16 mouse cellular contexts compared by ENCODE assay signal in the genomic region with DNA sequence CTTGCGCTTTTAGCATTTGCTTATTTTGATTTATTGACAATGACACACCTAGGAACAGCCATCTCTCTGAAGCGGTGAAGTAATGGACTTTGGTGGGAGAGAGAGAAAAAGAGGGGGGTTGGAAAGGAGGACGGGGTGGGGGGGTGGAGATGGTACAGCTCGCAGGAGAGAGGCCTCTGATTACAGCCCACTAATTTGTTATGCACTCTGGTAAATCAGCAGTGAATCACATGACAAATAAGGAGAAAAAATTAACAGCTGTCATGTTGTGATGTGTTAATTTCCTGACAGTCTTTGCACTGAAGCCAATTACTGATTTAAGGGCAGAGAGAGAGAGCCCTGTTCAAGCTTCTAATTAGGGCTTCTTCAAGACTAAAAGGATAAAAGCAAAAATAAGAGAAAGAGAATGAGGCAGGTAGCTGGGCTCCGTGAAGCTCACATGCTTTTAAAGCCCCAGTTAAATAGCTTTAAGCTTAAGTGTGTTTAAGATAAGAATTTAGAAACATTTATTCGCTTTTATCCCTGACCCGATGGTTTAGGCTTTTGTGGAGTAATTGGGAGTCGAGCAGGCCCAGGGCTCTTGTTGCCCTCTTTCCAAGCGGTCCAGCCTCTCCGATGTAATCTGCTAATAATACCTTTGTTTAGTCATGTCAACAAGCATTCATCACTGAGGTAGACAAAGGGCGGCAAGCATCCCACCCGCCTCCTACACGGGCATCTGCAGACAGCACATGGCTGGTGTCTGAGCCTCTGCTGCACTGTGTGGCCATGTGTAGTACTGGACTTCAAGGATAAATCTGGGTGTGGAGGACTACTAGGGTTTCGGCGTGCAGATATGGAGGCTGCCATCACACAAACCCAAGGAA.
A peak's percentile ranks its signal among the peaks of the same experiment; 100 is the strongest.
DNase-seq lines count a peak whose midpoint lies in the region; ATAC-seq and TF ChIP-seq lines count a peak whose summit lies in the region.
"Had no signal": no experiment of that assay in that cellular context is flagged by ENCODE, and none has a peak within 500 bp of the region (broad histone marks: within the 10 kb centered on the region; RNA-seq: fewer than 3 reads in every experiment).

No protein-coding gene starts in this region.

- peak; percentile 37 for DNase-seq in kidney, postnatal 0 days (ENCODE audit: low spot score)
- no peak for DNase-seq in kidney, adult 9 months
- peak; percentile 24 for DNase-seq in embryonic facial prominence, embryonic 10.5 days (ENCODE audit: low spot score)
- peak; percentile 49 for DNase-seq in forebrain, postnatal 0 days
- DNase-seq in cerebellum, adult 11 months = no peak
- no peak for DNase-seq in heart, postnatal 14 days
- DNase-seq in spleen, postnatal 36 days (ENCODE audit: low spot score in 2 of 2) = no peak
- DNase-seq: cerebellum, adult 2 months; kidney, postnatal 25 days; layer of hippocampus, postnatal 36 days; lung, postnatal 14 days; thymus, postnatal 14 days had no signal

- H3K4me2 ChIP-seq in kidney, postnatal 0 days (ENCODE audit: low read length) = no peak overlapping the region
- no peak overlapping the region for H3K4me2 ChIP-seq in forebrain, postnatal 0 days (ENCODE audit: low read depth)
- H3K4me2 ChIP-seq in neural tube, embryonic 14.5 days (ENCODE audit: low read depth, low read length) = no peak overlapping the region
- H3K4me2 ChIP-seq: embryonic facial prominence, embryonic 12.5 days; stomach, embryonic 15.5 days had no signal

- 50% methylated on average over 15 of the region's 15 CpGs for WGBS in kidney, postnatal 0 days
- 65% methylated on average over 15 of the region's 15 CpGs for WGBS in embryonic facial prominence, embryonic 10.5 days
- 21% methylated on average over 15 of the region's 15 CpGs for WGBS in forebrain, postnatal 0 days
- WGBS in neural tube, embryonic 14.5 days = 55% methylated on average over 15 of the region's 15 CpGs

- H3K9ac ChIP-seq in kidney, postnatal 0 days (ENCODE audit: low read depth, low read length) = no peak overlapping the region
- no peak overlapping the region for H3K9ac ChIP-seq in forebrain, postnatal 0 days
- H3K9ac ChIP-seq in neural tube, embryonic 14.5 days (replicated peaks; ENCODE audit: low read depth, low read length) = no peak overlapping the region
- H3K9ac ChIP-seq: embryonic facial prominence, embryonic 12.5 days; liver, embryonic 14.5 days; stomach, embryonic 15.5 days had no signal

- H3K27ac ChIP-seq in kidney, postnatal 0 days = no peak overlapping the region
- no peak overlapping the region for H3K27ac ChIP-seq in embryonic facial prominence, embryonic 10.5 days (replicated peaks)
- 0 out of 2 replicates have a peak overlapping the region, but pooled peaks have one; percentile 9 for H3K27ac ChIP-seq in forebrain, postnatal 0 days (ENCODE audit: low read depth, low read length)
- no peak overlapping the region for H3K27ac ChIP-seq in neural tube, embryonic 14.5 days (ENCODE audit: low read depth, low read length)
- H3K27ac ChIP-seq: embryonic facial prominence, embryonic 12.5 days; liver, embryonic 14.5 days; stomach, embryonic 15.5 days had no signal

- no peak for TF ChIP-seq CTCF in kidney, postnatal 0 days (IDR thresholded peaks at IDR 0.05; ENCODE audit: low read depth)
- peak; percentile 26 for TF ChIP-seq CTCF in forebrain, postnatal 0 days (IDR thresholded peaks at IDR 0.05; ENCODE audit: low read depth)

- intact Hi-C loops in heart, postnatal 14 days (cut with DNase I) = no loop called here

- no peaks in the 10 kb centered on the region for H3K4me1 ChIP-seq in kidney, postnatal 0 days (replicated peaks; ENCODE audit: insufficient read depth, low read length)
- peaks cover 13% of the 10 kb centered on the region; the same call in 1 of the 2 replicates for H3K4me1 ChIP-seq in embryonic facial prominence, embryonic 10.5 days
- H3K4me1 ChIP-seq in forebrain, postnatal 0 days (ENCODE audit: insufficient read depth) = no peaks in the 10 kb centered on the region; the same call in 1 of the 2 replicates
- no peaks in the 10 kb centered on the region for H3K4me1 ChIP-seq in neural tube, embryonic 14.5 days (ENCODE audit: control insufficient read depth, insufficient read depth, low read length)
- H3K4me1 ChIP-seq: embryonic facial prominence, embryonic 12.5 days; stomach, embryonic 15.5 days had no signal

- H3K36me3 ChIP-seq in kidney, postnatal 0 days (ENCODE audit: insufficient read depth, low read length) = no peaks in the 10 kb centered on the region
- H3K36me3 ChIP-seq in embryonic facial prominence, embryonic 10.5 days (replicated peaks) = no peaks in the 10 kb centered on the region
- H3K36me3 ChIP-seq in forebrain, postnatal 0 days (ENCODE audit: insufficient read depth) = no peaks in the 10 kb centered on the region
- no peaks in the 10 kb centered on the region for H3K36me3 ChIP-seq in neural tube, embryonic 14.5 days (ENCODE audit: control insufficient read depth, insufficient read depth, low read length)
- H3K36me3 ChIP-seq: embryonic facial prominence, embryonic 12.5 days; stomach, embryonic 15.5 days had no signal

- H3K27me3 ChIP-seq in kidney, postnatal 0 days (ENCODE audit: insufficient read depth, low read length) = 0 out of 2 replicates have a peak, but pooled peaks cover 4% of the 10 kb centered on the region
- no peaks in the 10 kb centered on the region for H3K27me3 ChIP-seq in embryonic facial prominence, embryonic 10.5 days (replicated peaks; ENCODE audit: low read depth, poor library complexity, severe bottlenecking)
- no peaks in the 10 kb centered on the region for H3K27me3 ChIP-seq in forebrain, postnatal 0 days (ENCODE audit: insufficient read depth, low read length)
- no peaks in the 10 kb centered on the region for H3K27me3 ChIP-seq in neural tube, embryonic 14.5 days (ENCODE audit: control insufficient read depth, insufficient read depth, low read length)
- H3K27me3 ChIP-seq: embryonic facial prominence, embryonic 12.5 days; stomach, embryonic 15.5 days had no signal

- ATAC-seq in kidney, postnatal 0 days (replicated peaks; ENCODE audit: low FRiP score, low read depth) = no peak
- ATAC-seq in forebrain, postnatal 0 days = peak; percentile 89
- ATAC-seq in neural tube, embryonic 14.5 days (ENCODE audit: low read depth) = peak; percentile 38; the same call in 1 of the 2 replicates

- no peaks in the 10 kb centered on the region for H3K9me3 ChIP-seq in kidney, postnatal 0 days (replicated peaks; ENCODE audit: low read length)
- H3K9me3 ChIP-seq in embryonic facial prominence, embryonic 10.5 days = no peaks in the 10 kb centered on the region
- no peaks in the 10 kb centered on the region for H3K9me3 ChIP-seq in forebrain, postnatal 0 days (ENCODE audit: low read length)
- no peaks in the 10 kb centered on the region for H3K9me3 ChIP-seq in neural tube, embryonic 14.5 days (ENCODE audit: control insufficient read depth, low read length)
- H3K9me3 ChIP-seq: embryonic facial prominence, embryonic 12.5 days; stomach, embryonic 15.5 days had no signal

- H3K4me3 ChIP-seq in kidney, postnatal 0 days (replicated peaks; ENCODE audit: low read depth, low read length) = no peak overlapping the region
- no peak overlapping the region for H3K4me3 ChIP-seq in embryonic facial prominence, embryonic 10.5 days
- no peak overlapping the region for H3K4me3 ChIP-seq in forebrain, postnatal 0 days (ENCODE audit: low read depth, low read length)
- H3K4me3 ChIP-seq in neural tube, embryonic 14.5 days (ENCODE audit: low read depth, low read length) = no peak overlapping the region
- H3K4me3 ChIP-seq: embryonic facial prominence, embryonic 12.5 days; stomach, embryonic 15.5 days had no signal

Comparison
In these comparisons a context has a peak if more than half of its experiments do, and no peak if none do; other contexts are left out.
1. DNase-seq: peak in kidney, postnatal 0 days (single experiment), embryonic facial prominence, embryonic 10.5 days (single experiment) and forebrain, postnatal 0 days (single experiment); none in kidney, adult 9 months (single experiment), cerebellum, adult 11 months (single experiment), heart, postnatal 14 days (0 of 2) and spleen, postnatal 36 days (0 of 2).